Mouse (Mus musculus) spleen, adult 2 months (tissue): ENCODE measurements around the gene Cpeb1.

Experiments
- CTCF ChIP-seq: fragments of 200-500 bp; IDR thresholded peaks from 2 replicates; pipeline ENCODE4 v1.5.1; 2011; ENCODE audit warnings: mild to moderate bottlenecking, inconsistent platforms; ENCODE audit not compliant: insufficient read depth, insufficient read length, insufficient replicate concordance; ENCODE audit errors: extremely low read depth
- POLR2A ChIP-seq: fragments of 200-500 bp; IDR thresholded peaks from 2 replicates; pipeline ENCODE4 v1.6.1; 2011; ENCODE audit warnings: low read depth, low read length, inconsistent platforms

DNA sequence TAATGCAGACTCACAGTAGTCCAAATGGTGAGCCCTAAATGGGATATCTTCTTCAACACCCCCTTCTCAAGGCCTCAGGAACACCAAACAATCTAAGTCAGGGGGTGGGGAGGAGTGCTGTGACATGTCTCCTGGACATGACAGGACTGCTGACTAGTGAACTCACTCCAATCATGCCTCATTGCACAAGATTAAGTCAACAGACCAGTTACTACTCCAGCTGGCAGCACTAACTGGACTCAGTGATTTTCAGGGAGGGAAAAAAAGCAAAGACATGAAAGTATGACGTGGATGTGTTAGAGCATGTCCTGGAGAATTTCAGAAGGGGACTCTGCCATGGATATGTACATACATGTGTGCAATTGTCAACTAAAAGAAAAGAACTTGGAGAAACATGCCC lies 75.9 kb downstream of the Cpeb1 start:
- no peak for TF ChIP-seq CTCF
- TF ChIP-seq POLR2A: no peak
